Mouse (Mus musculus): ENCODE results near the gene Slain1. TPM values are rescaled to one million over a fixed set of nuclear protein-coding genes. Genes with fewer than 3 reads are reported as not detected.
"Not testable (repeated sequence)": the region's sequence is repeated elsewhere in the genome, so short reads cannot be mapped to it uniquely, and the experiment has no call there.

The Slain1 gene
- polyA plus RNA-seq, 1 experiment from 2014 or later = 0.28 TPM

DNA sequence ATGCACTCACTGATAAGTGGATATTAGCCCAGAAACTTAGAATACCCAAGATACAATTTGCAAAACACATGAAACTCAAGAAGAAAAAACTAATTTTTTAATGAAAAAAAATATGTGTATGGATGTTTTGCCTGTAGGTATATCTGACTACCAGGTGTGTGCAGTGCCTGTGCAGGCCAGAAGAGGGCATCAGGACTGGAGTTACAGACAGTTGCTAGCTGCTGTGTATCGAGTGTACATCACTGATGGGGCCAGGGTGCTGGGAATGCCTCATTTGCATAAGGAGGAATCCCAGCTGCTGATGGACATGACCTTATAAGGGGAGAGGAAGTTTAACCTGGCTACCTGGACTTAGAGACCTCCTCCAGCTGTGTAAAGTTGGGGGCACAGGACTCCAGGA is 82.6 kb downstream of the Slain1 start:
- Histone ChIP-seq H3K27ac (ENCODE audit: low read depth) (no peak overlapping the region), H3K36me3 (replicated peaks; ENCODE audit: insufficient read depth, low read length) (no peaks in the 10 kb centered on the region), H3K27me3 (ENCODE audit: insufficient read depth, low read length) (no peaks in the 10 kb centered on the region), H3K9me3 (ENCODE audit: low read length) (no peaks in the 10 kb centered on the region), H3K4me1 (ENCODE audit: insufficient read depth) (no peaks in the 10 kb centered on the region), H3K9ac (replicated peaks) (no peak overlapping the region), H3K4me3 (ENCODE audit: low read depth, low read length) (no peak overlapping the region), H3K4me2 (ENCODE audit: low read depth, low read length) (no peak overlapping the region)
- no peak for ATAC-seq
- 73% methylated on average over 1 of the region's 1 CpGs for WGBS (ENCODE audit: insufficient replicate concordance)
- DNase-seq = no peak
- no peak for TF ChIP-seq EP300 (IDR thresholded peaks at IDR 0.05; ENCODE audit: low read depth)
- TF ChIP-seq CTCF (IDR thresholded peaks at IDR 0.05; ENCODE audit: low read depth) = peak; percentile 45

DNA sequence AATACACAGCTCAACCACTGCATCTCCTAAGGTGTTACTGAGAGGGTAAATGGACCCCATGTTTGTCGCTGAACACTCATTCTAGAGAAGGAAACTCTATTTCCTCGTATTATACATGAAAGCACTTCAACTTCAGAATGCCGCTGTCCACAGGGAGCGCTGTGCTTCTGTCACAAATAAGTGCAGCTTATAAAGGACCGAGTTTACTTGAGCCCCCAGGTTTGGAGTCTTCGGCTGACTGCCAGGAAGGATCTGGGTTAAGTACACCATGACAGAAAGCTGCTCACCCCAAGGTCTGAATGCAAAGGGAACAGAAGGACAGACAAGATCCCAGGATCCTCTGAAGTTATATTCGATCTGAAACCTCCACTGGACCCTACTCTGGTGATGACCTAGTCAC is 91.2 kb downstream of the Slain1 start:
- 73% methylated on average over 7 of the region's 7 CpGs for WGBS (ENCODE audit: insufficient replicate concordance)
- H3K4me2 ChIP-seq (ENCODE audit: low read depth, low read length) = no peak overlapping the region
- no peaks in the 10 kb centered on the region for H3K9me3 ChIP-seq (ENCODE audit: low read length)
- H3K9ac ChIP-seq (replicated peaks) = no peak overlapping the region
- no peaks in the 10 kb centered on the region for H3K36me3 ChIP-seq (replicated peaks; ENCODE audit: insufficient read depth, low read length)
- H3K27me3 ChIP-seq (ENCODE audit: insufficient read depth, low read length) = no peaks in the 10 kb centered on the region
- no peaks in the 10 kb centered on the region for H3K4me1 ChIP-seq (ENCODE audit: insufficient read depth)
- ATAC-seq = no peak
- no peak for DNase-seq
- TF ChIP-seq EP300 (IDR thresholded peaks at IDR 0.05; ENCODE audit: low read depth) = no peak
- TF ChIP-seq CTCF (IDR thresholded peaks at IDR 0.05; ENCODE audit: low read depth) = 0 out of 2 replicates have a peak, but pooled peaks have one; percentile 2
- H3K4me3 ChIP-seq (ENCODE audit: low read depth, low read length) = no peak overlapping the region
- no peak overlapping the region for H3K27ac ChIP-seq (ENCODE audit: low read depth)

DNA sequence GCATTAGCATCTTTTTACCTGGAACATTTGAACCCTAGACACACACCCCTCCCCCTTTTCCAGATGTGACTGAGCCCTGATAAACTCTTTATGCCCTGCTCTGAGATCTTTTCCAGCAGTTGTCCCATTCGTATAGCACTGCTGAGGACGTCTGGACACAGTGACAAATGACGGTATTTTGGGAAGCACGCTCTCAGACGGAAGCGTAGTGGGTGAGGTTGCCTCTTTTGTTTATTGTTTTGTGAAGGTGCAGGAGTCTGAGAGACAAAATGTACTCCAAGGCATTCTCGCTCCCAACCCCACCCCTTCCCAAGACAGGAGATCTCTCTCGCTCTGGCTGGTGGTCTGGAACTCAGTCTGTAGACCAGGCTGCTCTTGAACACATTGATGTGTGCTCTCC is 92.1 kb downstream of the Slain1 start:
- H3K4me1 ChIP-seq (ENCODE audit: insufficient read depth) = no peaks in the 10 kb centered on the region
- 79% methylated on average over 8 of the region's 8 CpGs for WGBS (ENCODE audit: insufficient replicate concordance)
- no peaks in the 10 kb centered on the region for H3K36me3 ChIP-seq (replicated peaks; ENCODE audit: insufficient read depth, low read length)
- DNase-seq (no peak), ATAC-seq (no peak)
- no peaks in the 10 kb centered on the region for H3K9me3 ChIP-seq (ENCODE audit: low read length)
- no peak overlapping the region for H3K9ac ChIP-seq (replicated peaks)
- H3K27ac ChIP-seq (ENCODE audit: low read depth) = no peak overlapping the region
- no peaks in the 10 kb centered on the region for H3K27me3 ChIP-seq (ENCODE audit: insufficient read depth, low read length)
- H3K4me3 ChIP-seq (ENCODE audit: low read depth, low read length) = no peak overlapping the region
- no peak overlapping the region for H3K4me2 ChIP-seq (ENCODE audit: low read depth, low read length)
- TF ChIP-seq EP300 (IDR thresholded peaks at IDR 0.05; ENCODE audit: low read depth) = no peak
- no peak for TF ChIP-seq CTCF (IDR thresholded peaks at IDR 0.05; ENCODE audit: low read depth)

DNA sequence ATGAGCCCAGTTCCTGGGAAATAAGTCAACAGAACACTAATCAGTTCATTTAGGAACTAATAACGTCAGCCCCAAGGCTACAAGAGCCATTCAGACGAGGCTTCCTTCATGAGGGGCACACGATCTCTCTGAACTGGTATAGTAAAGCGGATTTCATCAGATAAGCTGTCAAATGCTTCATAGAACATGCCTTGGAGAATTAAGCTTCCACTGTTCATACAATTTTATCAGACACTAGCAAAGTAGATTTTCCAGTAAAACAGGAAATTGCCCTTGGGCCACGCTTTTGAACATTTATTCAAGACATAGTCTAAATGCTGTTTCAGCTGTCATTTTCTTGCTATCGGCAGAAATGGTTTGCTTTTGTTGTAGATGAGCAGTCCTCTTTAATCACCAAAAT is 97.3 kb downstream of the Slain1 start:
- TF ChIP-seq EP300 (IDR thresholded peaks at IDR 0.05; ENCODE audit: low read depth) (no peak), CTCF (IDR thresholded peaks at IDR 0.05; ENCODE audit: low read depth) (no peak)
- Histone ChIP-seq H3K9me3 (ENCODE audit: low read length) (no peaks in the 10 kb centered on the region), H3K9ac (replicated peaks) (no peak overlapping the region), H3K4me3 (ENCODE audit: low read depth, low read length) (no peak overlapping the region), H3K4me2 (ENCODE audit: low read depth, low read length) (no peak overlapping the region), H3K27ac (ENCODE audit: low read depth) (no peak overlapping the region), H3K4me1 (ENCODE audit: insufficient read depth) (no peaks in the 10 kb centered on the region), H3K36me3 (replicated peaks; ENCODE audit: insufficient read depth, low read length) (no peaks in the 10 kb centered on the region), H3K27me3 (ENCODE audit: insufficient read depth, low read length) (no peaks in the 10 kb centered on the region)
- 46% methylated on average over 6 of the region's 6 CpGs for WGBS (ENCODE audit: insufficient replicate concordance)
- no peak for ATAC-seq
- no peak for DNase-seq

DNA sequence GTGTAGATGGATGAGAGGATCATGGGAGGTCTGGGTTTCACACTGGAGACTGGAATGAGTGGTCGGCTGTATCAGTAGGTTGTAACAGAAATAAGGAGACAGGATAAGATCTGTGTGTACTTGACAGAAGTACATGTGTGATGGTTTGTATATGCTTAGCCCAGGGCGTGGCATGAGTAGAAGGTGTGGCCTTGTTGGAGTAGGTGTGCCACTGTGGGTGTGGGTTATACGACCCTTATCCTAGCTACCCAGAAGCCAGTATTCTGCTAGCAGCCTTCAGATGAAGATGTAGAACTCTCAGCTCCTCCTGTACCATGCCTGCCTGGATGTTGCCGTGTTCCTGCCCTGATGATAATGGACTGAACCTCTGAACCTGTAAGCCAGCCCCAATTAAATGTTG is 100.6 kb downstream of the Slain1 start:
- H3K4me3 ChIP-seq (ENCODE audit: low read depth, low read length); H3K9ac ChIP-seq (replicated peaks); H3K9me3 ChIP-seq (ENCODE audit: low read length); H3K27ac ChIP-seq (ENCODE audit: low read depth); DNase-seq; H3K4me2 ChIP-seq (ENCODE audit: low read depth, low read length); ATAC-seq; H3K4me1 ChIP-seq (ENCODE audit: insufficient read depth); H3K36me3 ChIP-seq (replicated peaks; ENCODE audit: insufficient read depth, low read length); H3K27me3 ChIP-seq (ENCODE audit: insufficient read depth, low read length): not testable (repeated sequence)
- 70% methylated on average over 4 of the region's 4 CpGs for WGBS (ENCODE audit: insufficient replicate concordance)

DNA sequence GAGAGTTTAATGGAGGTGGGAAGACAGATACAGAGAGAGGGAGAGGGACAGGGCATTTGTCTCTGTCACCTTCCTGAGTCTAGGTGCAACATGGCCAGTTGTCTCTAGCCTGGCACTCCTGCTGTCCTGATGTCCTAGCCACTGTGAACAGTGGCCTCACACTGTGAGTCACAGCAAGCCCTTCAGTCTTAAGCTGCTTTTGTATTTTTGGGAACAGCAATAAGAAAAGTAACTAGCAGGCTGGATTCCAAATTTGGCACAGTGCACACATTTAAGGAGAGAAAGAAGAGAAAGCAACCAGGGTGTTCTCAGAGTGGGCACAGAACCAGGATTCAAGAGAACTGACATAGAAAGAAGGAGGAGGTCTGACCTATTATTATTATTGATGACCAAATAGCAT is 101.4 kb downstream of the Slain1 start:
- no peaks in the 10 kb centered on the region for H3K27me3 ChIP-seq (ENCODE audit: insufficient read depth, low read length)
- no peak overlapping the region for H3K4me2 ChIP-seq (ENCODE audit: low read depth, low read length)
- no peak for TF ChIP-seq CTCF (IDR thresholded peaks at IDR 0.05; ENCODE audit: low read depth)
- TF ChIP-seq EP300 (IDR thresholded peaks at IDR 0.05; ENCODE audit: low read depth) = no peak
- no peak overlapping the region for H3K4me3 ChIP-seq (ENCODE audit: low read depth, low read length)
- H3K4me1 ChIP-seq (ENCODE audit: insufficient read depth) = no peaks in the 10 kb centered on the region
- H3K36me3 ChIP-seq (replicated peaks; ENCODE audit: insufficient read depth, low read length) = no peaks in the 10 kb centered on the region
- DNase-seq = no peak
- no peaks in the 10 kb centered on the region for H3K9me3 ChIP-seq (ENCODE audit: low read length)
- no peak for ATAC-seq
- no peak overlapping the region for H3K27ac ChIP-seq (ENCODE audit: low read depth)
- no peak overlapping the region for H3K9ac ChIP-seq (replicated peaks)

DNA sequence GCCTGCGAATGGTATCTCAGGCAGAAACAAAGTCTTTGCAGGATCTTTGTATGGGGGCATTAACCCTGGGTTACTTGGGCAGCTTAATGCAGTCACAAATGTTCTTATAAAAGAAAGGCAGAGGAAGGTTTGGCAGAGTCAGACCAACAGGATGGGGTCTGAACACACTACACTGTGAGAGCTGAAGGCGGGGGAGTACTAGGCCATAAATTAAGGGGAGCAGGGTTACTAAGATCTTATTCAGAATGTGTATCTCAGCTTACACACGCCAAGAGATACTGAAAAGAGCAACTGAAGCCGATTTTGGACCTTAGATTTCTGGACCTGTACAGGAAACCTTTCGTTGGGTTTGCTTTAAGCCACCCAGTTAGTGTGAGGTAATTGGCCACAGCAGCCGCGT is 102.7 kb downstream of the Slain1 start:
- H3K27me3 ChIP-seq (ENCODE audit: insufficient read depth, low read length) = no peaks in the 10 kb centered on the region
- H3K9me3 ChIP-seq (ENCODE audit: low read length) = no peaks in the 10 kb centered on the region
- DNase-seq = no peak
- no peak overlapping the region for H3K4me2 ChIP-seq (ENCODE audit: low read depth, low read length)
- no peak overlapping the region for H3K27ac ChIP-seq (ENCODE audit: low read depth)
- WGBS (ENCODE audit: insufficient replicate concordance) = 81% methylated on average over 7 of the region's 7 CpGs
- no peak overlapping the region for H3K9ac ChIP-seq (replicated peaks)
- H3K4me1 ChIP-seq (ENCODE audit: insufficient read depth) = no peaks in the 10 kb centered on the region
- H3K36me3 ChIP-seq (replicated peaks; ENCODE audit: insufficient read depth, low read length) = no peaks in the 10 kb centered on the region
- no peak overlapping the region for H3K4me3 ChIP-seq (ENCODE audit: low read depth, low read length)
- no peak for ATAC-seq
- no peak for TF ChIP-seq CTCF (IDR thresholded peaks at IDR 0.05; ENCODE audit: low read depth)
- TF ChIP-seq EP300 (IDR thresholded peaks at IDR 0.05; ENCODE audit: low read depth) = no peak
